Mouse (Mus musculus) heart, adult 10 weeks (tissue): ENCODE data around the gene R3hdm1. TPM values are rescaled to one million over a fixed set of nuclear protein-coding genes. Genes with fewer than 3 reads are reported as not detected.

Experiments
- polyA plus RNA-seq: library from polyadenylated mRNA; stranded (reverse); fragments of 350-450 nt; fragmentation: Illumina TruSeq; extraction: RNeasy Lipid Tissue Mini Kit (QIAGEN cat#74804); gene quantifications from one replicate; pipeline ENCODE4 v1.2.3, GENCODE M21; 2014; ENCODE audit warnings: low read depth, low replicate concordance

The R3hdm1 gene
- 52.1 TPM for polyA plus RNA-seq

DNA sequence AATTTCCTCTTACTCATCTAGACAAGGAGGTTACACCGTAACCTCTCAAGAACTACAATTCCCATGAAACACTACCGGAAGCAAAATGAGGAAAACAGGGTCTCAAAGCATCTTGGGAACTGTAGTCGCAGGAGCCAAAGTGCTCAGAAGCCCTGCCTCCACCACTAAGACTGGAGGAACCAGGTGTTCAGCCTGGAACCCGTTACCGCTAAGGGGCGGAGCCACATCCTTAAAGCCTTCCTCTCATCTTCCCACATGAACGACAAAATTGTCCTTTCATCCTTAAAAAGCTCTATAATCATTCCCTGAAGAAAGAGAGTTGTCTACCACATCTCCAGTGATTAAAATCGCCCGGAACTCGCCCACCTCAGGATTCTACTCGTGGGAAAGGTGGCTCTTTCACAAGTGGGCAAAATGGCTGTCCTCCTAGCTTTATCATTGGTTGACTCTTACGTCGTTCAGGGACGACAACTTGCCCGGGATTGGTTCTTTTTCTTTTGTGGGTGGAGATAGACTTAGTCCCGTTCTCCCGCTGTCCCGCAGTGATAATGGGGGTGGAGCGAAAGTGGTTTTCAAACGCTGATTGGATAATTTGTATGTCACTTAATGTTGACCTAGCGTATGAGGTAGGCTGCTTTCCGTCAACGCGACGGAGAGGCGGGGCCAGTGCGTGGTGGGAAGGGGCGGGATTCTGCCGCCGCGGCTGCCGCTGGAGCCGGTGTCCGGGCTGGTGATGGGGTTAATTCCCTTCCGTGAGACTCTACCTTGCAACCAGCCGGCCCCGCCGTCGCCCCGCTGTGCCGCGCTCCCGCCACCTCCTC, at the start of gene R3hdm1, which contains the start of gene Zranb3:
Gene R3hdm1, plus strand, starts transcription at position 661 of the 821 bp plus-strand sequence.
Gene Zranb3, minus strand, starts transcription at position 407 of the 821 bp plus-strand sequence.

DNA sequence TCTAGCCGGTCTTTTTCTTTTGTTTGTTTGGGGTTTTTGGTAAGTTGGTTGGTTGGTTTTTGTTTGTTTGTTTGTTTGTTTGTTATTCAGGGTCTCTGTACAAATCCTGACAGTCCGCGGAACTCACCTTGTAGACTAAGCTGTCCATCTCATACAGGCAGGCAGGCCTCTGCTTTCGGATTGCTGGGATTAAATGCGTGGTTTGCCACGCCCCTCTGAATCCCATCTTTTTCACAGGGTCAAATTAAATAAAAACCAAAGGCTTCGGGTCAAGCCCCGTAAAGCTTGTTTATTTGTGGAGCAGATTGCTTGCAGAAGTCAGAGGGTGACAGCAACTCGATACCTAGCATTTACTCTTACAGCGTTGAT, 140.5 kb downstream of the R3hdm1 start, which contains the start of gene Ubxn4:
Gene Ubxn4, plus strand, starts transcription at position 338 of the 369 bp plus-strand sequence.

Other genes starting within 250 kb of the R3hdm1 start
- gene Map3k19, start 248.3 kb upstream of the R3hdm1 start, polyA plus RNA-seq, result not detected
- 33.3 TPM for gene Rab3gap1, start 234.5 kb upstream of the R3hdm1 start, polyA plus RNA-seq
- 3.8 TPM for gene Zranb3, start 254 bp upstream of the R3hdm1 start, polyA plus RNA-seq
- 40.2 TPM for gene Ubxn4, start 140.7 kb downstream of the R3hdm1 start, polyA plus RNA-seq
- gene Lct, start 225.0 kb downstream of the R3hdm1 start, polyA plus RNA-seq, result 0.31 TPM